Mouse (Mus musculus) retina, embryonic 14.5 days (tissue): Measurements from ENCODE around the gene Kctd10.

ENCODE experiments used
- DNase-seq: peaks from one replicate; pipeline ENCODE4 v3.0.0-alpha.2; 2015; ENCODE audit warnings: low spot score

Kctd10 gene

GRCm38 (mm10) chr5:114378936-114379335 lies 1.4 kb downstream of the Kctd10 start:
- DNase-seq = no peak

DNA sequence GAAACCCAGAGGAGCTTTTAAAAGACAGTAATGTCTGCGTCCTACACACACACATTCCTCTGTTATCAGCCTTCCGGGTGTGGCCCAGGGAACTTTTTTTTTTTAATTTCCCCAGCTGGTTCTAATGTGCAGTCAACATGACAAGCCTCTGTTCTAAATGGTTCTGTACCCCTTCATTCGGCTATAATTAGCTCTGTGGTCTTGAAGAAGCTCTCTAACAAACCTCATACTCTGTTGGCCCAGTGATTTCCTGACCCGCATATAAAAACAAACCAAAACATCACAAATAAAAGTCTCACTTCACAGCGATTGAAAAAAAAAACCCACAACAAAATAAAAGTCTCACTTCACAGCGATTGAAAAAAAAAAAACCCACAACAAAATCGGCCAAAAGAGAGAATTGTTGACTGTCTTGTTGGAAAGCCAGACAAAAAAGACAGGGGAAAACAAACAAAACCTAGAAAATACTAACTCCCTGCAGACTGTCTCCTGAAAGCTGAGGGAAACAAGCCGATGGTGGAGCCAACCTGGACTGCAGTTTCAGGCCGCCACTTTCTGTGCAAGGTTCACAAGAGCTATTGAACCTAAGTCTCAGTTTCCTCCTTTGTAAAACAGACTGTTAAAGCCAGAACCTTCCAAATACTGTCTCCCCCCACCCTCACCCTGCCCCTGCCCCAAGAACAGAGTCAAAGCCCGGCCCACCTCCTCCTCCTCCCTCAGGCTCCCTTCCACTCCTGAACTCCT lies 2.0 kb downstream of the Kctd10 start:
- DNase-seq = no peak

- DNase-seq = no peak
Observed at GRCm38 (mm10) chr5:114374409-114375213, 5.7 kb downstream of the Kctd10 start.

GRCm38 (mm10) chr5:114373581-114373980 lies 6.7 kb downstream of the Kctd10 start:
- no peak for DNase-seq

- no peak for DNase-seq
Observed at GRCm38 (mm10) chr5:114373174-114373573, 7.1 kb downstream of the Kctd10 start.

DNA sequence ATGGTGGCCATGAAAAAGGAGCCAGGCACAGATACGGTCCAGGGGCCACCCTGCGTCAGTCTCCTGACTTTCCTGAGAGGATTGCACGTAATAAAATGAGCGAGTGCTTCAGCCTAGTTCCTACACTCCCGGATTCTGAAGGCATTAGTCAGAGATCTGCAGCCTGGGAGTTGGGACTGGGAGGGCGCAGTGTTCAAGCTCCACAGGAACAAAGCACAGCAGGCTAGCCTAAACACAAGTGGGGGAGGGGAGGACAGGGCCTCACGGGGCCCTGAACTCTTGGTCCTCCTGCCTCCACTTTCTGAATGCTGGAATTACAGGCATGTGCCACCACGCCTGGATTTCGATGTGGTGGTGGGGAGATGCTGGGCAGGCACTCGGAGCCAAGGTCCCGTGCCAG lies 7.7 kb downstream of the Kctd10 start:
- DNase-seq = no peak

- DNase-seq = no peak
Observed at GRCm38 (mm10) chr5:114371731-114372473, 8.4 kb downstream of the Kctd10 start.

DNA sequence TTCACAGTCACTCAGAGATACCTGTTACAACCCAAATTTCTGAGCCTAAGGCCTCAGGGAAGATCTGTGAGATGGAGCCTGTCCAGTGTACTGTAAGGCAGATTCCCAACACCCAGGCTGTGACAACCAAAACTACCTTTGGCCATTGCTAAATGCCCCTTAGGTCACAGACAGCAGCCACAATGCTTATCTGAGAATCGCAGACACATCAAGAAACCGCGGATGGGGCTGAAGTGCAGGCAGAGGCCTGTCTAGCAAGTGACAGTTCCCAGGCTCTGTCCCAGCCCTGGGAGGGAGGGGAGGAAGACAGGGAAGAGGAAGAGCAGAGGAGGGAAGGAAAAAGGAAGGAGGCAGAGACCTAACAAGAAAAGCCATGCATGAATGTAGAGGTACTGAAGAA lies 9.0 kb downstream of the Kctd10 start:
- DNase-seq = no peak

GRCm38 (mm10) chr5:114370371-114370776 lies 9.9 kb downstream of the Kctd10 start:
- no peak for DNase-seq

GRCm38 (mm10) chr5:114369921-114370320 lies 10.4 kb downstream of the Kctd10 start:
- DNase-seq = no peak

GRCm38 (mm10) chr5:114368803-114369496 lies 11.4 kb downstream of the Kctd10 start:
- DNase-seq = no peak

- no peak for DNase-seq
Observed at GRCm38 (mm10) chr5:114368121-114368520, 12.2 kb downstream of the Kctd10 start.

GRCm38 (mm10) chr5:114365043-114365752 lies 15.1 kb downstream of the Kctd10 start:
- DNase-seq = no peak

GRCm38 (mm10) chr5:114360968-114361367 lies 19.3 kb downstream of the Kctd10 start:
- no peak for DNase-seq

DNA sequence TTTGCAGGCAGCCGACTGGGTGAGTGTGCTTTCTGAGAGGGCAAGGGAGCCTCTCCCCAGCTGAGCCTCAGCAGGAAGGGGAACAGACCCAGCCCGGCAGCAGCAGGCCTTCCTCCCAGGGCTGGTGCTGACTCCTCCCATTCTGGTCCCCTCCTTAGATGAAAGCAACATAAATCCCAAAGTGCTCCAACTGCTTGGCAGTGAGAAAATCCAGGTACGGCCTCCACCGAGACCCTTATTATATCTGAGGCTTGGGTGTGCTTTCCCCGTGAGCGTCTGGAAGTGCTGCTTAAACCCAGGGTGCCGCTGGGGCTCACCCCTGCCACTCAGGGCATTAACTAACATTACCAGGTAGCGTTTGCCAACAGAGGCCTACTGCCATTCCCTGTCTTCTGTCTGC lies 20.7 kb downstream of the Kctd10 start:
- DNase-seq = no peak

DNA sequence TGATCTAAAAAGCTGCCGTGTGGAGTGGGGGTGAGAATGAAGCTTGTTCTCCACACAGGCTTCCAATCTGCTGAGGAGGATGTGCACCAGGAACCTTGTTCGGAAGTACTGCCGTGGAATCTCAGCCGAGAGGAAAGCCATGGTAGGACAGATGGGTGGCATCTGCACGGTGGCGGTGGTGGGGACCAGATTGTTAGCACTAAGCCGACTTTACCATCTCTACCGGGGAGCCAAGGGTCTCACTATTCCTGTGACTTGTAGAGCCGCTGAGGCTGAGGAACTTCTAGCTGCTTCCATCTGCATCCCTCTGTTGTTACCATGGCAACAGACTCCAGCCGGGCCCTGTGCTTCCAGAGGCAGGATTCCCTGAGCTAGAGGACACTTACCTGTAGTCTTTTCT lies 21.5 kb downstream of the Kctd10 start:
- peak; percentile 56 for DNase-seq

DNA sequence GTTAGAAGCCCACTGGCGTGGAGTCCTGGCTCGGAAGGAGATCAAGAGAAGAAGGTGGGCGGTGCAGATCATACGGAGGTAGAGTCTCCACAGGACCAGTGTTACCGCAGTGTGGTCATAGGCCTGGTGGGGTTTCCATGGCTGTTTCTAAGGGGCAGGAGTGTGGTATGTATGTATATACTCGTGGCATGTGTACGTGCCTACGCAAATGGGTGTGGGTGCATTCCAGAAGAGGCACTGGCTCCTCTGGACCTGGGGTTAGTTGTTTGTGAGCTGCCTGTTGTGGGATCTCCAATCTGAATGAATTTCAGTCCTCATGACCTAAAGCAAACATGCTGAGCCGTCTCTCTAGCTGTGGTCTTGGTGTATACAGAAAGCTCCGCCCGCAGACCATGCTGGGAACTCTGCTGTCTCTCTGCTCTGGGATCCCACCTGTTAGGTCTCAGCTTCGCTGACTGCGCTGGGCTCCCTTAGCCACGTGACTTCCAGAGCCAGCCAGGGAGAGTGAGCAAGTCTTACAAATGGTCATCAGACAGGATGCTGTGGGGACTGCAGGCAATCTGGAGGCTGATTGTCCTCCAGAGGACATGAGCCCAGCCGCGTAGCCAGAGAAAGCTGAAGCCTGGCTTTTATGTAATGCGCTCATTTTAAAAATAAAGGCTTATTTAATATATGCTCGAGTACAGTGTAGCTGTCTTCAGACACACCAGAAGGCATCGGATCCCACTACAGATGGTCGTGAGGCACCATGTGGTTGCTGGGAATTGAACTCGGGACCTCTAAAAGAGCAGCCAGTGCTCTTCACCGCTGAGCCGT lies 23.2 kb downstream of the Kctd10 start:
- peak; percentile 15 for DNase-seq

- DNase-seq = peak; percentile 78
Observed at GRCm38 (mm10) chr5:114356250-114356935, 23.9 kb downstream of the Kctd10 start.

DNA sequence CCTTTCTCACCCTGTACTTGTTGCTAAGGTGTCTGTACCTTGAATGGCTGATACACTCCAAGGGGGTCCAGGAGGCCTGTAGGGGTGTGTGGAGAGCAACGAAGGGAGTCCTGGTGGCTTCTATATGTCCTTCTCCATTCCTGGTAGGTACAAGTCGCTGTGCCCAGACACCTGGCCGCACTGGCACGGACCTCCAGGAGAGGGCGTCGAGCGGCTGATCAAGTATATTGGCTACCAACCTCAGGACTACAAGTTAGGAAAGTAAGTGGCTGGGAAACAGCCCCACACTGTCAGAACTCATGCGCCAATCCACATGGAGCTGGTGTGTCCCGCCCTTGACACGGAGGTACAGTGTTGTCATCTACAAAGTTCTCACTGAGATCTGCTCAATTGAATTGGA lies 28.8 kb downstream of the Kctd10 start:
- DNase-seq = no peak

- no peak for DNase-seq
Observed at GRCm38 (mm10) chr5:114347005-114347404, 33.3 kb downstream of the Kctd10 start.
